Mouse (Mus musculus): Measurements from ENCODE around the gene Olfr1324. TPM values are rescaled to one million over a fixed set of nuclear protein-coding genes. Genes with fewer than 3 reads are reported as not detected.

Olfr1324 gene
- not detected for total RNA-seq (2023)

DNA sequence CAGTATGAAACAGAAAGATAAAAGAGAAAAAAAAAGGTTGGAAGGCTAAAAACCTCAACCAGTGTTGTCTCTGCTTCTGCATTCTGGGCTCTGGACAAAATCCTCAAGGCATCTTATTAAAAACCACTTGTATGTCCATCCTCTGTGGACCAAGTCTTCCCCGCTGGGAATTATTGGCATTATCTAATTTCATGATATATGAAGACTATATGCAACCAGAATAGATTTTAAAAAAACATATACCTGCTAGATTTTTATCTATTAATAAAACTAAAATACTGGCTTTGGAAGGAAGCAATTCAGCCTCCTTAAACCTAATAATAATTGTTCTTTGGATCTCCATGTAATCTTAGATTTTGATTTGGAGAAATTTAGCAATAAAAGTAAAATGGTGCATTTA is at the start of gene Olfr1324:
TSS of gene Olfr1324 (minus strand) at position 101 of the 400 bp plus-strand sequence.

